Mouse (Mus musculus) midbrain, embryonic 15.5 days (tissue): Measurements from ENCODE around the gene Slk. TPM values are rescaled to one million over a fixed set of nuclear protein-coding genes. Genes with fewer than 3 reads are reported as not detected.

Experiments used
- ATAC-seq: fragments of 200-750 bp; cut with Nextera tagmentation; replicated peaks from 2 replicates; pipeline ENCODE4 v1.8.0; 2017; ENCODE audit warnings: moderate TSS enrichment
- H3K27ac ChIP-seq: fragments of 300-500 bp; sonication (generic); 2 replicates; pipeline ENCODE4 v1.5.1; 2015; ENCODE audit warnings: mild to moderate bottlenecking, inconsistent platforms
- H3K27me3 ChIP-seq: fragments of 300-500 bp; sonication (generic); replicated peaks from 2 replicates; pipeline ENCODE4 v1.6.1; 2015; ENCODE audit warnings: inconsistent platforms
- H3K36me3 ChIP-seq: fragments of 300-500 bp; sonication (generic); replicated peaks from 2 replicates; pipeline ENCODE4 v1.6.1; 2015; ENCODE audit warnings: inconsistent platforms
- H3K4me1 ChIP-seq: fragments of 300-500 bp; sonication (generic); 2 replicates; pipeline ENCODE4 v1.6.1; 2015; ENCODE audit warnings: inconsistent platforms
- H3K4me2 ChIP-seq: fragments of 300-500 bp; sonication (generic); 2 replicates; pipeline ENCODE4 v1.6.1; 2015; ENCODE audit warnings: inconsistent platforms, mild to moderate bottlenecking, moderate library complexity
- H3K4me3 ChIP-seq: fragments of 300-500 bp; sonication (generic); 2 replicates; pipeline ENCODE4 v1.5.1; 2015; ENCODE audit warnings: mild to moderate bottlenecking, inconsistent platforms
- H3K9ac ChIP-seq: fragments of 300-500 bp; sonication (generic); 2 replicates; pipeline ENCODE4 v1.6.1; 2015; ENCODE audit warnings: mild to moderate bottlenecking, inconsistent platforms
- H3K9me3 ChIP-seq: fragments of 300-500 bp; sonication (generic); 2 replicates; pipeline ENCODE4 v1.6.1; 2016; ENCODE audit warnings: inconsistent platforms
- WGBS: fragments of 180-500 bp; shearing (Covaris S2); methylation state at CpG from one replicate; pipeline ENCODE4 v1.1.7; 2015; ENCODE audit warnings: mixed read lengths; 5-methylcytosine and 5-hydroxymethylcytosine counted together
- polyA plus RNA-seq: library from polyadenylated mRNA; unstranded; fragments of >200 nt; fragmentation: Nextera tagmentation; extraction: Ambion mirVana; gene quantifications from 2 replicates; pipeline ENCODE4 v1.2.1, GENCODE M21; 2015

Slk gene
- polyA plus RNA-seq, 1 experiment from 2014 or later, result 6.1 TPM

GRCm38 (mm10) chr19:47578581-47579224 is 775 bp upstream of the Slk start:
- 20% methylated on average over 13 of the region's 13 CpGs for WGBS
- Histone ChIP-seq H3K4me2 (peak overlapping the region; percentile 86), H3K9me3 (no peaks in the 10 kb centered on the region), H3K27ac (peak overlapping the region; percentile 94), H3K9ac (peak overlapping the region; percentile 82), H3K27me3 (no peaks in the 10 kb centered on the region), H3K4me1 (peaks cover 28% of the 10 kb centered on the region), H3K36me3 (no peaks in the 10 kb centered on the region), H3K4me3 (peak overlapping the region; percentile 83)
- ATAC-seq, result peak; percentile 8; the same call in 1 of the 2 replicates

DNA sequence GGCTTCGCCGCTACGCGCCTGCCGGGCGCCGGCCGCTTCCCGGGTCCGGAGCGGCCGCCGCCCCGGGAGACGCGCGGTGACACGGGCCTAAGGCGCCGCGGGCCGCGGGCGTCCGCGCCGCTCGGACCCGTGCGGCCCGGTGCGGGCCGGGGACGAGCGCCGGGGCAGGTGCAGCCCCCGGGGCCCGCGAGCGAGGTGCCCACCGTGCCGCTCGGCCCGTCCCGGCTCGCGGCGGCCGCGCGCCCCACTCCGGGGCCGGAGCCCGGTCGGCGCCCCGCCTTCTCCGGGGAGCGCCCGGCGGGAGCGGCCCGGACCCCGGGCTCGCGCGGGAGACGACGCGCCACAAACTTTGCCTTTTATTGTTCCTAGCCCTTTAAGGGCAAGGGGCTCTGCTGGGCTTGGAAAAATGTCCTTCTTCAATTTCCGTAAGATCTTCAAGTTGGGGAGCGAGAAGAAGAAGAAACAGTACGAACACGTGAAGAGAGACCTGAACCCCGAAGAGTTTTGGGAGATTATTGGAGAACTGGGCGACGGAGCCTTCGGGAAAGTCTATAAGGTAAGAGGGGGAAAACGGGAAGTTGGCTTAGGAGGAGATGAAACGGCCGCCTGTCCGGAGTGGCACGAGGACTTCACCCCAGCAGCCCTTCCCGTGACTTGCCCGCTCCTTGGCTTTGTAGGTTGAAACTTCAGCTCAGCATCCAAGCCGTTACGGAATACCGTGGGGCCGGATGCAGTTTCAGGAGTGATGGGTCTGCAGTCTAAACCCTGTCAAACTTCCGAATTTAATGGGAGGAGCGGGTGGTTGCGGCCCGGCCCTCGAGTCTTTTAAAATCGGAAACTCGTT is 532 bp downstream of the Slk start:
- H3K27ac ChIP-seq, result peak overlapping the region; percentile 94
- H3K27me3 ChIP-seq, result no peaks in the 10 kb centered on the region
- H3K4me1 ChIP-seq, result peaks cover 28% of the 10 kb centered on the region
- H3K9me3 ChIP-seq, result no peaks in the 10 kb centered on the region
- under 1% methylated on average over 91 of the region's 96 CpGs for WGBS
- ATAC-seq, result peak; percentile 81
- H3K4me2 ChIP-seq, result peak overlapping the region; percentile 86
- peak overlapping the region; percentile 83 for H3K4me3 ChIP-seq
- peak overlapping the region; percentile 82 for H3K9ac ChIP-seq
- no peaks in the 10 kb centered on the region for H3K36me3 ChIP-seq

DNA sequence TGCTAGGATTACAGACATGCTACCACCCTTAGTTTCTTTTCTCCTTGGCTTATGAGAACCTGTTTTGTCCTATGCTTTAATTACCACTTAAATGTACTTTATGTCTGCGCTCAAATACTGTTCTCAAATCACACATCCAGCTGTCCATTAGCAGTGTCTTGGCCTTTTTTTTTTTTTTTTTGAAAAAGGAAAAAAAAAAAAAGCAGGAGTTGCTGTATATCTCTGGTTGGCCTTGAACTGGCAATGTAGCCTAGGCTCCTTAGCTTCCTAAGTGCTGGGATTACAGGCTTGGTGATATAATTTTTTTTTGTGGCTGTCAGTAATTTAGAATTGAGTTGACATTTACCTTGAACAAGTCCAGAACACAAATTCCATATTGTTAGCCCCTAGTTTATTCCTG is 6.3 kb downstream of the Slk start:
- Histone ChIP-seq H3K27ac (no peak overlapping the region), H3K4me1 (peaks cover 21% of the 10 kb centered on the region), H3K9me3 (no peaks in the 10 kb centered on the region), H3K27me3 (no peaks in the 10 kb centered on the region), H3K9ac (no peak overlapping the region), H3K36me3 (no peaks in the 10 kb centered on the region), H3K4me2 (no peak overlapping the region), H3K4me3 (no peak overlapping the region)
- ATAC-seq, result no peak
- WGBS, result 60% methylated on average over 1 of the region's 1 CpGs

- Histone ChIP-seq H3K27me3 (no peaks in the 10 kb centered on the region), H3K4me3 (no peak overlapping the region), H3K27ac (no peak overlapping the region), H3K9ac (no peak overlapping the region), H3K9me3 (no peaks in the 10 kb centered on the region), H3K36me3 (no peaks in the 10 kb centered on the region), H3K4me1 (peaks cover 9% of the 10 kb centered on the region), H3K4me2 (no peak overlapping the region)
- 92% methylated on average over 1 of the region's 1 CpGs for WGBS
- ATAC-seq, result no peak
These were observed 7.5 kb downstream of the Slk start for GRCm38 (mm10) chr19:47587009-47587408.

DNA sequence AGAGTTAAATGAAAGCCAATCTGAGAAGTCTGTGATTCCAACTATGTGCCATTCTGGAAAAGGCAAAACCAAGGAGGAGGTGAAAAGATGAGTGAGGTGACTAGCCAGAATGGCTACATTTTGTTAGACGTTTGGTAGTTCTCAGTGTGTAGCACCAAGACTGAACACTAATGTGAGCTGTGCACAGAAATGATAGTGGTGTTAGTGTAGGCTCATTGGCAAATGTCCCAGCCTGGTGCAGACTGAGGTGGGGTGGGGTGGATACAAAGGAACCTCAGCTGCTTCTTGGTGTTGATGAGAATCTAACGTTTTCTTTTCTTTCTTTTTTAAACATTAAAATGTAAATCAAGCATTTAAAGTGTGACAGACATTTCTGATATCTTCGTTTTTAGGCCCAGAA is 29.0 kb downstream of the Slk start:
- Histone ChIP-seq H3K4me3 (no peak overlapping the region), H3K9me3 (no peaks in the 10 kb centered on the region), H3K27ac (no peak overlapping the region), H3K4me1 (no peaks in the 10 kb centered on the region), H3K9ac (no peak overlapping the region), H3K36me3 (no peaks in the 10 kb centered on the region), H3K4me2 (no peak overlapping the region), H3K27me3 (no peaks in the 10 kb centered on the region)
- no peak for ATAC-seq
- WGBS, result 57% methylated on average over 3 of the region's 3 CpGs

DNA sequence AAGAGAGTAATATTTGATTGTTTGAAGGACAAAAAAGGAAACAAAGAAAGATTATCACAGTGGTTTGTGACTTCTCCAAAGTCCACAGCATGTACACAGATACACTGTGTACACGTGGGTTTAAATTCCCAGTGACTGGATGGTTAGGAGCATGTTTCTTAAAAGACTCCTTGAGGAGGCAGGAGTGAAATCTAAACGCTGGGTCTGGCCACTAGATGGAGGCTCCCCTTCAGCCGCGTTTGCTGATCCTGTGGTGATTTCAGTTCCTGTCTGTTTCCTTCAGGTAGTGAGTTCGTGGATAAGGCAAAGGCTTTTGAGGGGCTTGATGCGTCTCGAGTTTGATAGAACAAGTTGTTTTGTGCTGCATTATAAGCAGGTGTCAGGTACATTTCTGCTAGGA is 34.0 kb downstream of the Slk start:
- no peak for ATAC-seq
- Histone ChIP-seq H3K4me1 (no peaks in the 10 kb centered on the region), H3K4me3 (no peak overlapping the region), H3K9ac (no peak overlapping the region), H3K4me2 (no peak overlapping the region), H3K36me3 (no peaks in the 10 kb centered on the region; the same call in 1 of the 2 replicates), H3K27ac (no peak overlapping the region), H3K9me3 (no peaks in the 10 kb centered on the region), H3K27me3 (no peaks in the 10 kb centered on the region)
- 51% methylated on average over 7 of the region's 7 CpGs for WGBS

DNA sequence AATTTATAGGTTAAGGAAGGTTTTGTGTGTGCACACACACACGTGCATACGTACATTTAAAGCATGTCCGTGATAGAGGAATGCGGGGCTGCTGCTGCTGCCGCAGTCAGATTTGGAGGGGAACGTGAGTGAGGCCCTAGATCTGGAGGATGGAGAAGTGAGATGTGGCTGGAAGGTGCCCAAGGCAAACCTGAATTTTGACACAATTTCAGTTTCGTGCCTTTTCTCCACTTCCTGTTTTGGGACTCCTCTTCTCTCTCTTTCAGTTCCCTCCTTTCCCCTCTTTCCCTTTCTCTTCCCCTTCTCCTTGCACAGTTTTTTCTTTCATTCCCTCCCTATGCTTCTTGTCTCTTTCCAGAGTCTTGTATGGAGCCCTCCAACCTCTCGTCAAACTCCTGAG is 42.0 kb downstream of the Slk start:
- no peak for ATAC-seq
- peaks cover 8% of the 10 kb centered on the region; the same call in 1 of the 2 replicates for H3K36me3 ChIP-seq
- H3K4me1 ChIP-seq, result peaks cover 6% of the 10 kb centered on the region; the same call in 1 of the 2 replicates
- no peak overlapping the region for H3K4me2 ChIP-seq
- H3K27me3 ChIP-seq, result no peaks in the 10 kb centered on the region
- no peak overlapping the region for H3K9ac ChIP-seq
- no peak overlapping the region for H3K27ac ChIP-seq
- H3K9me3 ChIP-seq, result no peaks in the 10 kb centered on the region
- no peak overlapping the region for H3K4me3 ChIP-seq
- WGBS, result 82% methylated on average over 8 of the region's 8 CpGs

GRCm38 (mm10) chr19:47624940-47625711 is 45.6 kb downstream of the Slk start:
- Histone ChIP-seq H3K36me3 (0 out of 2 replicates have a peak, but pooled peaks cover 8% of the 10 kb centered on the region), H3K9me3 (no peaks in the 10 kb centered on the region), H3K4me3 (no peak overlapping the region), H3K4me2 (no peak overlapping the region; the same call in 1 of the 2 replicates), H3K27ac (peak overlapping the region; percentile 61), H3K4me1 (peaks cover 12% of the 10 kb centered on the region), H3K9ac (no peak overlapping the region), H3K27me3 (no peaks in the 10 kb centered on the region)
- ATAC-seq, result no peak
- 27% methylated on average over 10 of the region's 10 CpGs for WGBS

DNA sequence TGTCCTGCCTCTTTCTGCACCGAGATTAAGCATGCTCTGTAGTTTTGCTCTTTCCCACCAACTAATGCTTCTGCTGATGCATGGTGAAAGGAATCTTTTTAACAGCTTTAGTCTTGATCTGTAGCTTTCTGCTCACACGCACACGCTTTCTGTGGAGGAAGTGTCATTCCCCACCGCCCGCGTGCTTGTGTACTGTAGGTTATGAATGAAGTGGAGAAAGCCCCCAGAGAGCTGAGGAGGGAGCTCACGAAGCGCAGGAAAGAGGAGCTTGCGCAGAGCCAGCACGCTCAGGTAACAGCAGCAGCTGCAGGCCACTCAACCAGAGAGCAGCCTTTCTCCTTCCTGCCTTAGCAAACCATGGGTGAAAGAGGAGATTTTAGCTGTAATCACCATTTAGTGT is 48.0 kb downstream of the Slk start:
- Histone ChIP-seq H3K4me2 (no peak overlapping the region), H3K36me3 (0 out of 2 replicates have a peak, but pooled peaks cover 7% of the 10 kb centered on the region), H3K27ac (0 out of 2 replicates have a peak overlapping the region, but pooled peaks have one; percentile 0), H3K4me1 (peaks cover 12% of the 10 kb centered on the region), H3K4me3 (no peak overlapping the region), H3K27me3 (no peaks in the 10 kb centered on the region), H3K9me3 (no peaks in the 10 kb centered on the region), H3K9ac (no peak overlapping the region)
- WGBS, result 73% methylated on average over 10 of the region's 10 CpGs
- no peak for ATAC-seq

GRCm38 (mm10) chr19:47629068-47629467 is 49.6 kb downstream of the Slk start:
- H3K36me3 ChIP-seq, result no peaks in the 10 kb centered on the region
- H3K4me2 ChIP-seq, result no peak overlapping the region
- H3K27me3 ChIP-seq, result no peaks in the 10 kb centered on the region
- no peaks in the 10 kb centered on the region for H3K9me3 ChIP-seq
- WGBS, result 81% methylated on average over 5 of the region's 5 CpGs
- H3K9ac ChIP-seq, result no peak overlapping the region
- H3K27ac ChIP-seq, result no peak overlapping the region
- H3K4me3 ChIP-seq, result no peak overlapping the region
- ATAC-seq, result no peak
- H3K4me1 ChIP-seq, result peaks cover 12% of the 10 kb centered on the region

DNA sequence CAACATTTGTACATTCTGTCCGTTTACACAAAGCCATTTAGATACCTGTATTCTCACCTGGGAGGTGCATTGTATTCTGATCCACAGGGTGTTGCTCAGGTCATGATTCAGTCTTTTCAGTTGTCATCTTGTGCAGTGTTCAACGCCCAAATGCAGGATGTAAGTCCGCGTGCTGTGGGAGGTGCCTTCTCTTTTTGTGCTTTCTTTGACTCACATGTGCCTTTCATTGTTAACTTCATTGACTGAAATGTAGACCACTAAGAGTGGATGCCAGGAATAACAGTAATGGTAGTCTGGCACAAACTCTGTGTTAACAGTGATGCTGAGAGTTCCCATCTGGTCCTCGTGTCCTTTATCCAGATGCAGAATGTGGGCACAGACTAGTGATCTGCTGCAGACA is 50.9 kb downstream of the Slk start:
- Histone ChIP-seq H3K27me3 (no peaks in the 10 kb centered on the region), H3K36me3 (no peaks in the 10 kb centered on the region), H3K9me3 (no peaks in the 10 kb centered on the region), H3K4me3 (no peak overlapping the region), H3K4me2 (no peak overlapping the region), H3K9ac (no peak overlapping the region), H3K27ac (no peak overlapping the region), H3K4me1 (peaks cover 7% of the 10 kb centered on the region)
- no peak for ATAC-seq
- WGBS, result 81% methylated on average over 5 of the region's 5 CpGs

- H3K27ac ChIP-seq, result no peak overlapping the region
- H3K4me1 ChIP-seq, result peaks cover 6% of the 10 kb centered on the region; the same call in 1 of the 2 replicates
- H3K9ac ChIP-seq, result no peak overlapping the region
- H3K9me3 ChIP-seq, result no peaks in the 10 kb centered on the region
- WGBS, result 96% methylated on average over 5 of the region's 5 CpGs
- H3K27me3 ChIP-seq, result no peaks in the 10 kb centered on the region
- ATAC-seq, result no peak
- H3K4me2 ChIP-seq, result no peak overlapping the region
- no peak overlapping the region for H3K4me3 ChIP-seq
- H3K36me3 ChIP-seq, result peaks cover 1% of the 10 kb centered on the region; the same call in 1 of the 2 replicates
These were observed 52.3 kb downstream of the Slk start for GRCm38 (mm10) chr19:47631799-47632198.
